Mouse (Mus musculus) lung, adult 2 months (tissue): Measurements from ENCODE around the gene Fastkd1. TPM values are rescaled to one million over a fixed set of nuclear protein-coding genes. Genes with fewer than 3 reads are reported as not detected.

Experiments
- DNase-seq: peaks from one replicate; pipeline ENCODE4 v3.0.0; 2022
- H3K4me1 ChIP-seq: fragments of 200-500 bp; 2 replicates; pipeline ENCODE4 v1.6.1; 2011; ENCODE audit warnings: low read length; ENCODE audit not compliant: control insufficient read depth, insufficient read depth
- H3K4me3 ChIP-seq: fragments of 200-500 bp; replicated peaks from 2 replicates; pipeline ENCODE3; 2011; ENCODE audit warnings: low read depth, mild to moderate bottlenecking, control low read depth, low read length; ENCODE audit errors: extremely low read depth
- CTCF ChIP-seq: fragments of 200-500 bp; IDR thresholded peaks from 2 replicates; pipeline ENCODE4 v1.5.1; 2011; ENCODE audit warnings: mild to moderate bottlenecking, low read length, control low read depth; ENCODE audit not compliant: insufficient read depth
- POLR2A ChIP-seq: fragments of 200-500 bp; IDR thresholded peaks from 2 replicates; pipeline ENCODE4 v1.6.1; 2011; ENCODE audit warnings: low read depth, mild to moderate bottlenecking, control low read depth, low read length, borderline replicate concordance; ENCODE audit errors: extremely low read depth
- WGBS: fragments of 180-500 bp; shearing (Covaris S2); methylation state at CpG from one replicate; pipeline ENCODE4 v1.1.7; 2018; 5-methylcytosine and 5-hydroxymethylcytosine counted together
- polyA plus RNA-seq: library from polyadenylated mRNA; depleted of rRNA; stranded (reverse); fragments of >200 nt; gene quantifications from 2 replicates; pipeline ENCODE4 v1.2.3, GENCODE M21; 2012

The Fastkd1 gene
- polyA plus RNA-seq, 1 experiment: 4.3 TPM

- 48% methylated on average over 2 of the region's 2 CpGs for WGBS
- TF ChIP-seq CTCF: no peak
- no peak for TF ChIP-seq POLR2A
- no peaks in the 10 kb centered on the region for H3K4me1 ChIP-seq
- no peak overlapping the region for H3K4me3 ChIP-seq
- DNase-seq: no peak
Observed at GRCm38 (mm10) chr2:69676713-69677112, 36.6 kb downstream of the Fastkd1 start.

- DNase-seq: no peak
- WGBS: 91% methylated on average over 9 of the region's 9 CpGs
- no peak overlapping the region for H3K4me3 ChIP-seq
- no peaks in the 10 kb centered on the region for H3K4me1 ChIP-seq
- TF ChIP-seq POLR2A (no peak), CTCF (no peak)
Observed at GRCm38 (mm10) chr2:69675266-69675665, 38.0 kb downstream of the Fastkd1 start.

- WGBS: 59% methylated on average over 5 of the region's 5 CpGs
- Histone ChIP-seq H3K4me1 (no peaks in the 10 kb centered on the region), H3K4me3 (no peak overlapping the region)
- no peak for TF ChIP-seq CTCF
- no peak for TF ChIP-seq POLR2A
- no peak for DNase-seq
Observed at GRCm38 (mm10) chr2:69673723-69674122, 39.6 kb downstream of the Fastkd1 start.

- no peak within 1 kb of the TSS for H3K4me3 ChIP-seq
- WGBS: 82% methylated on average over 9 of the region's 9 CpGs
- TF ChIP-seq CTCF (no peak), POLR2A (no peak)
- DNase-seq: no peak
- no peaks in the 10 kb centered on the region for H3K4me1 ChIP-seq
Observed at GRCm38 (mm10) chr2:69669853-69670252, 43.5 kb downstream of the Fastkd1 start, which contains the start of gene Klhl41. Gene Klhl41, plus strand, starts transcription at chr2:69670120.

- Histone ChIP-seq H3K4me3 (no peak overlapping the region), H3K4me1 (no peaks in the 10 kb centered on the region)
- WGBS: 71% methylated on average over 6 of the region's 6 CpGs
- TF ChIP-seq CTCF (no peak), POLR2A (no peak)
- DNase-seq: no peak
Observed at GRCm38 (mm10) chr2:69668414-69668813, 44.9 kb downstream of the Fastkd1 start.

GRCm38 (mm10) chr2:69667656-69668055 lies 45.7 kb downstream of the Fastkd1 start:
- DNase-seq: no peak
- H3K4me1 ChIP-seq: no peaks in the 10 kb centered on the region
- no peak overlapping the region for H3K4me3 ChIP-seq
- TF ChIP-seq POLR2A (no peak), CTCF (no peak)
- WGBS: 91% methylated on average over 4 of the region's 4 CpGs

GRCm38 (mm10) chr2:69663827-69664476 lies 49.4 kb downstream of the Fastkd1 start:
- 72% methylated on average over 13 of the region's 13 CpGs for WGBS

GRCm38 (mm10) chr2:69659326-69659725 lies 54.0 kb downstream of the Fastkd1 start:
- no peak for TF ChIP-seq POLR2A
- TF ChIP-seq CTCF: no peak
- Histone ChIP-seq H3K4me3 (no peak overlapping the region), H3K4me1 (no peaks in the 10 kb centered on the region)
- 85% methylated on average over 4 of the region's 4 CpGs for WGBS
- DNase-seq: no peak

More at GRCm38 (mm10) chr2:69663827-69664476, 49.4 kb downstream of the Fastkd1 start:
- no peak overlapping the region for H3K4me3 ChIP-seq
- H3K4me1 ChIP-seq: no peaks in the 10 kb centered on the region
- TF ChIP-seq CTCF: no peak
- TF ChIP-seq POLR2A: no peak
- no peak for DNase-seq

- WGBS: 92% methylated on average over 5 of the region's 5 CpGs
- no peaks in the 10 kb centered on the region; the same call in 1 of the 2 replicates for H3K4me1 ChIP-seq
- TF ChIP-seq CTCF (no peak), POLR2A (no peak)
- no peak overlapping the region for H3K4me3 ChIP-seq
- no peak for DNase-seq
Observed at GRCm38 (mm10) chr2:69649716-69650115, 63.6 kb downstream of the Fastkd1 start.

- peak; percentile 86 for DNase-seq
- H3K4me1 ChIP-seq: no peaks in the 10 kb centered on the region; the same call in 1 of the 2 replicates
- WGBS: 4% methylated on average over 43 of the region's 43 CpGs
- peak within 1 kb of the TSS; percentile 86 for H3K4me3 ChIP-seq
- no peak for TF ChIP-seq CTCF
- TF ChIP-seq POLR2A: peak; percentile 59; the same call in 1 of the 2 replicates
Observed at GRCm38 (mm10) chr2:69646726-69647490, 66.4 kb downstream of the Fastkd1 start, which contains the start of gene Bbs5. Gene Bbs5, plus strand, starts transcription at chr2:69647171.
